Mouse (Mus musculus) small intestine, adult 2 months (tissue): ENCODE data around the gene Actbl2.

Experiments
- CTCF ChIP-seq: fragments of 200-500 bp; IDR thresholded peaks from 2 replicates; pipeline ENCODE4 v1.5.1; 2012; ENCODE audit warnings: low read depth, mild to moderate bottlenecking, control low read depth, inconsistent platforms, low read length, moderate library complexity, mixed read lengths; ENCODE audit not compliant: insufficient replicate concordance, insufficient read length; ENCODE audit errors: extremely low read depth
- POLR2A ChIP-seq: fragments of 200-500 bp; IDR thresholded peaks from 2 replicates; pipeline ENCODE4 v1.6.1; 2012; ENCODE audit warnings: low read depth, mild to moderate bottlenecking, control low read depth, inconsistent platforms, low read length, moderate library complexity

GRCm38 (mm10) chr13:111263758-111264157, 8.9 kb downstream of the Actbl2 start:
- TF ChIP-seq CTCF: no peak
- no peak for TF ChIP-seq POLR2A
